Mouse (Mus musculus) urinary bladder, postnatal 25 days (tissue): ENCODE measurements around the gene Hhex.
A peak's percentile ranks its signal among the peaks of the same experiment; 100 is the strongest.

Experiments
- DNase-seq: peaks from one replicate; pipeline ENCODE4 v3.0.0; 2022; ENCODE audit warnings: low spot score

Gene Hhex

DNA sequence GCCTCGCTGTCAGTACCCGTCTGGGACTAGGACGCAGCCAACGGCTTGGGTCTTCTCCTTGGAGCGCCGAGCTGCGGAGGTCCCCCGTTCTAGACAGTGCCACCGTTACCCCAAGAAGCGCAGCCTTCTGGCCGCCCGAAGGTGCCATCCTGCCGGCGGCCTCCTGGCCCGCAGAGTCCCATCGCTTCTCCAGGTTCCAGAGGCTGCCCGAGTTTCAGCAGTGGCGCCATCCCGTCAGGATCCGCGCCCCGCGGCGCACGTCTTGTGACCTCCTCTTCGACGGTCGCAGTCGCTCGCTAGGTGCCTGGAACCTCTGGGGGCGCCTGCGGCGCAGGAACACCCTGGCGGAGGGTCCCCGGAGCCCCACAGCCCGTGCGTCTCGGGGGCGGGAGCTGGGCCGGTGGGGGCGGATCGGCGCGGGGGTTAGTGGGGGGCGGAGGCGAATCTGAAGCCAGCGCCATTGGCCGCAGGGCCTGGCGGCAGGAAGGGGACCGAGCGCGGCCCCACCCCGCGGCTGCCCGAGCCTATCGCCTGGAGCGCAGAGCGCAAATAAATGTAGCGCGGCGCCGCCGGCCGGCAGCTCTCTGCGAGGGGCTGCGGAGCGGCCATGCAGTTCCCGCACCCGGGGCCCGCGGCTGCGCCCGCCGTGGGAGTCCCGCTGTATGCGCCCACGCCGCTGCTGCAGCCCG, at the start of gene Hhex:
Gene Hhex, plus strand, starts transcription at position 548 of the 689 bp plus-strand sequence.
- DNase-seq = peak; percentile 71

- DNase-seq = no peak
These were observed 48.5 kb upstream of the Hhex start for GRCm38 (mm10) chr19:37386126-37386525.

DNA sequence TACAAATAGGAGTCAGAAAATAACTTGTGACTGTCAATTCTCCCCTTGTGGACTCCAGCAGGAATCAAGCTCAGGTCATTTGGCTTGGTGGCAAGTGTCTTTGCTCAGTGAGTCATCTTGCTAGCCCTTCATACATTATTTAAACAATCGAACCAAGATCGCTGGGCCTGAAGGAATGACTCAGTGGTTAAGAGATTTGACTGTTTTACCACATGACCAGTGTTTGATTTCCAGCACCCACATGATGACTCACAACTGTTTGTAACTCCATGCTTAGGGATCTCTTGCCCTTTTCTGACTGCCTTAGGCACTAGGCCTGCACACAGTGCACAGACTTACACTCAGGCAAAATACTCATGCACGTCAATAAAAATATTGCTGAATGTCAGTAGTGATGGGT, 42.7 kb upstream of the Hhex start:
- DNase-seq = no peak

- no peak for DNase-seq
These were observed 38.3 kb upstream of the Hhex start for GRCm38 (mm10) chr19:37396279-37396678.

DNA sequence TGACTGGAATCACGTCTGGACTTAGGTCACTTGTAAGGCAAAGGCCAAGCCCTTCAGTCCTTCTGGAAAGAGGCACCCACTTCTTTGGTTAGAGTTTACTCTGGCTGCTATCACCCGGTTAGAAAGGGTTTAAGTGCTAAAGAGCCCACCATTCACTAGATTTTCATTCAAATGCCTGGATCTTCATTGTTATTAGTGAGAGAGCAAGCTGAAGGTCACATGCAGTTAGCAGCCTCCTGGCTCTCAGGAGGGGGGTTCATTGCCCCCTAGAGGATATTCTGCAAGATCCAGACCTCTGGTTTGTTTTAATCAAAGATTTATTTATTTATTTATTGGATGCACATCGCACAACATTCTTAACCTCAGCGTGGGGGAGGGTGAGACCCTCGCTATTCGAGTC, 33.7 kb upstream of the Hhex start:
- DNase-seq = no peak

DNA sequence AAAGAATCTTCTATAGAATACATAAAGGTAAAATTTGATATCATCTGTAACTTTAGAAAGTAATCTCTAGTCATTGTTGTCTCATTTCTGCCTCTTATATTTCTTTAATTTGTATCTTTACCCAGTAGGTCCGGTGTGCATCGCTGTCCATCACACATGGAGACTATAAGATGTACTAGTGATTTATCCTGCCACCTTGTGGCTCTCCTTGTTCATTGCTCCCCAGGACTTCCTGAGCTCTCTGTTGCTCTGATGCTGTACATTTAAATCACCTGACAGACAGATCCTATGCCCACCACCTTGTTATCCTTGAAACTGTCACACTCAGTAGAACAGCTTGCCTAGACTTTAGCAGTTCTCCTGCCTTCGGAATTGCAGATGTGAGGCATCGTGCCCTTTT, 16.3 kb upstream of the Hhex start:
- no peak for DNase-seq

DNA sequence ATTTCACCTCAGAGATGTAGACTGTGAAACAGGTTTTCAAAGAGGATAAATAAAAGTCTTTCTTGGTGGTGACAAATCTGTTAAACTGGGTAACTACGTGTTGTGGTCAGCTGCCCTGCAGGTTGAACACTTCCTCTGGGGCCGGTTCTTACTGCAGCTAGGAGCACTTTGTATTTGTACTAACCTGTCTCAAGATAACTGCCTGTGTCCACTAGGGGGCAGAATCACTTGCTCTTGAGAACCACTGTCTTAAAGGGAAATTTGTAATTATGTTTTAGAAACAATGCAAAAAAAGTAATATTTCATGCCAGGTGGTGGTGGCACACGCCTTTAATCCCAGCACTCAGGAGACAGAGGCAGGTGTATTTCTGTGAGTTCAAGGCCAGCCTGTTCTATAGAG, 15.0 kb upstream of the Hhex start:
- DNase-seq = peak; percentile 41

DNA sequence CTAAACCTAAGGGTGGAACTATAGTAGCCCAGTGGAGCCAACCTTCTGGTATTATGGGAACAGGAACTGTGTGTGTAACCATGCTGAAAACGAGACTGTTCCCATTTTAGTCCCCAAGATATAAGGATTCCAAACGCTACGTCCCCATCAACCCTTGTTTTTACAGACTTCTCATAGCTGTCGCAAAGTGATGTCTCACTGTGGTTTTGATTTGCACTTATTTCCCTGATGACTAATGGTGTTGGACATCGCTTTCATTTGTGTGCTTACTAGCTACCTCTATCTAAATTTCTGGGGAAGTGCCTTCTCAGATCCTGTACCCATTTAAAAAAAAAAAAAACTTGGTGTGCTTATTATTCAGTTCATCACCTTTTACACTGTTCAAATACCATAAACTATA, 6.0 kb upstream of the Hhex start:
- no peak for DNase-seq

DNA sequence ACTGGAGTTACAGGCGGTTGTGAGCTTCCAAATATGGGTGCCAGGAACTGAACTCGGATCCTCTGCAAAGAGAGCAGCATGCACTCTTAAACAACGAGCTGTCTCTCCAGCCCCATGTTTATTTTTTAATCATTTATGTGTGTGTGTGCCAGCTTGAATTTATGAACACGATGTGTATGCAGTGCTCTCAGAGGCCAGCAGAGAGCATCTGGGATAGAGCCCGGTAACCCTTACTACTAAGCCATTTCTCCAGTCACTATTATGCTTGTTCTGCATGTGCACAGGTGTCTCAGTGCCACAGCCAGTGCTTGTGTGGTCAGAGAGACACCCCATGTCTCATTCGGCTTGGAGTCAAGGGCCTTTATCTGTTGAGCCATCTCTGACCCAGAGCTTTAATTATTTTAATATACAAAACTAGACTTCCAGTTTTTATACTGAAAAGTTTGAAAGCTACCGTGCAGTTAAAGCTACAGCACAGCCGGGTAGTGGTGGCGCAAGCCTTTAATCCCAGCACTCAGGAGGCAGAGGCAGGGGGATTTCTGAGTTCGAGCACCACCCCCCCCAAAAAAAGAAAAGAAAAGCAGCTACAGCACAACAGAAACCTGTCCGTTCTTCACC, 3.4 kb upstream of the Hhex start:
- no peak for DNase-seq

GRCm38 (mm10) chr19:37432868-37433570, 1.6 kb upstream of the Hhex start:
- DNase-seq = no peak

DNA sequence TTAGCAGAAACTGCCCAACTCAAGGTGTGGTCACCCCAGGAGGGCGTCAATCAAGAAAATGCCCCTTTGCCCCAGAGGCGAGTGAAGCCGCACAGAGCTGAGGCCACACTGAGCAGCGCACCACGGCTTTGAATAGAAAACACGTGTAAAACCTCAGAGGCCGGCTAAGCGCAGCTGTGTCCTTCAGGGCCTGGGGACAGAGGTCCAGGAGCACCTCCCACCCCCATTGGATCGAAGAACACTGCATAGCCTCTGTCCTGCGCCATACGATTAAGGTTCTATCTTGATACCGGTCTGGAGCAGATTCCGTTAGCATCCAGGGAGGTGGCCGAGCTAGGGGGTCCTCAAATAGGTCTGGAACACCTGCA, 731 bp upstream of the Hhex start:
- DNase-seq = peak; percentile 13

DNA sequence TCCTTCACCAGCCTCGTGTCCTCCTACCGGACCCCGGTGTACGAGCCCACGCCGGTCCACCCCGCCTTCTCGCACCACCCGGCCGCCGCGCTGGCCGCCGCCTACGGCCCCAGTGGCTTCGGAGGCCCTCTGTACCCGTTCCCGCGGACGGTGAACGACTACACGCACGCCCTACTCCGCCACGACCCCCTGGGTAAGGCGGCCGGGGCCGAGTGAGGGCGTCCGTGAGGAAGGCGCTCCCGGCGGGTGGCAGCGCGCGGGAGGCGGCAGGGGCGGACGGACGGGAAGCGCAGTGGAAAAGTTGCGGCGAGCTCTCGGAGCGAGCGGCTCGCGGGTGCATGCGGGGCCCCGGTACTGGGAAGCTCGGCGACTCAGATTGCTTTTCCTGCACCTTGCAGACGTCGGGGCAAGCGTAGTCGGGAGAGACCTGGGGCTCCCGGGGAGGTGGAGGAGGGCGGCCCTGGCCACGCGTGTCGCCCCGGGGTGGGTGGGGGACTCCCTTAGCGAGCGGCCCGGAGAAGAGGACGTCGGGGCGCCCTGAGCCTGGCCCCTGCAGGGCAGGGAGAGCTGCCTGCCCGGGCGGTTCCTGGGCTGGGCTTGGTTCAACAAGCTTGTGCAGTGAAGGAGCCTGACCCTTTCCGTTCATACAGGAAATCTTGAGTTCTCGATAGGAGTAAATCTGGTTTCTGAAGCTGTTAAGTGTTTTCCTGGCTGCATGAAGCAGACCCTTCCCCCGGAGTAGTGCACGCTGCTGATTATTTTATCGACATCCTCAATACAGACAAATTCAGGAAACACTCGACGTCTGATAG, 637 bp downstream of the Hhex start:
- peak; percentile 16 for DNase-seq

- DNase-seq = no peak
These were observed 1.2 kb downstream of the Hhex start for GRCm38 (mm10) chr19:37435853-37436174.

GRCm38 (mm10) chr19:37436514-37437288, 2.1 kb downstream of the Hhex start:
- no peak for DNase-seq

DNA sequence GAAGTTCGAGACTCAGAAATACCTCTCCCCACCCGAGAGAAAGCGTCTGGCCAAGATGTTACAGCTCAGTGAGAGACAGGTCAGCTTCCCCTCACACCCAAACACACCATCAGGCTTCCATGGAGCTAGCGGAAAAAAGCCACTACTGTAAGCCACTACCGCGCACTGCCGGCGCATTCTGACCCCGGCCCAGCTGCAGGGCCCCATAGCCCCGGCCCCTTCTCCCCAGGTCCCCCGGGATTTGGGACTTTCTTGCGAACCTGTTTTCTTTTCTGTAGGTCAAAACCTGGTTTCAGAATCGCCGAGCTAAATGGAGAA, 2.6 kb downstream of the Hhex start:
- DNase-seq = no peak

- DNase-seq = no peak
These were observed 5.6 kb downstream of the Hhex start for GRCm38 (mm10) chr19:37440181-37440580.

DNA sequence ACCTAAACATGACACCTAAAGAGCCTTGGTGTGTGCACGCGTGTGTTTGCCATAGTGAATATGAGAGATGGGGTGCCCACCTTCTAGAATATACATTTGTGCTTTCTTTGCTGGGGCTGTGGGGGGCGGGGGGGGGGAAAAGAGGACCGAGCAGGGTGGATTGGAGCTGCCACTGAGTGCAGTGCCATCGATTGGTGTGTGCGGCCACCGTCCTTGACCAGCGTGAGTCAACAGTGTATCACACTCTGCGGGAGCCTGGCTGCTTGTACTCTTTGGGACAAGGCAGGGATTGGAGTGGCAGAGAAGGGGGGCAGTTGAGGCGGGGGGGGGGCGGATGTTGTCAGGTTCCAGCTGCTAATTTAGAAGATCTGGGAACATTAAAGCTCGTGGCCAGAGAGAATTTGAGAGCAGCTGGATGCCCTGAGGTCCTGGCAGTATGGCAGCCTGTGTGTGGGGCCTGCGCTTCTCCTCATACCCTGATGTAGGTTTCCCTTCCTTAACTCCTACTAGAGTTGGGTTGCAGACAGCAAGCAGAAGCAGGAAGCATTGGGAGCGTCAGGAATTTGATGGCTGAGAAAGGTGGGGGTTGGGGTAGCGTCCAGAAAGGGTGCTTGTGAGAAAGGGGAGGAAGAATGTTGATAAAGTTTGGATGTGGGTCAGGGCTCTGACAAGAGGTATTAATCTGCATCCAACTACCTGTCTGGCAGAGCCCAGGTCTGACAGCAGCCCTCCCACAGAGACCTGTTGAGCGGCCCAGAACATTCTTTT, 6.3 kb downstream of the Hhex start:
- DNase-seq = no peak

DNA sequence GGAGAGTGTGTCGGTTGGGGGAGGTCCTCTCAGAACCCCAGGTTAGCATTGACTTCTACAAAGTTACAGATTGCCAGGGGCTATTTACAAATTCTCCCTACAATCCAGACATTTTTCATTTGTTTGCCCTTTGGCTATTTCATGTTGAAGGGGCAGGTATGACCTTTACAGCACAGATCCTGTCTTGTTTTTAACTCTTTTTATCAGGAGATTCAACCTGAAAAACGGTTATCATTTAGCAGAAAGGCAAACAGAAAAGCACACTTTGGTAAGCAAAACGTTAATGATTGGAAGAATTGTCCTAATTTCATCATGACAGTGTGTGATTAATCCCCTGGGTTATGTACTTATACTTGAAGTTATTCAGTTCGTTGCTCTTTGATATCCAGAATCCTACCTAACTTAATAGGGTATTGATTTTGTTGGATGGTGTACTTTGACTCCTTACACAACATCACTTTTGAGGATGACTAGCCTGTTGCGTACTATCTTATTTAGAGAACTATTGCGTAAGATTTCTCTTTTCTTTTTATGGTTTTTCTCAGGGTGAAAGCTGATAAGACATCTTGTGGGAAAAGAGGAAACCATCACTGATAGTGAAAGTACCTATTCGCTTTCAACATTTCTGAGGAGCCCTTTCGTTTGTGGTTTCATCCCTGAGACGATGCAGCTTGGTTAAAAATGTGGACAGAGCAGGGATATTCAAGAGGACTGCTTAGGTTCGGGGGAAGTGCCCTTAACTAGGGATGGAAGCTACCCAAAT, 8.1 kb downstream of the Hhex start:
- DNase-seq = no peak

- DNase-seq = no peak
These were observed 9.1 kb downstream of the Hhex start for GRCm38 (mm10) chr19:37443631-37444140.

- no peak for DNase-seq
These were observed 13.6 kb downstream of the Hhex start for GRCm38 (mm10) chr19:37448212-37448611.
